Mouse (Mus musculus) thymus, adult 2 months (tissue): ENCODE data around the gene Zbtb42. TPM values are rescaled to one million over a fixed set of nuclear protein-coding genes. Genes with fewer than 3 reads are reported as not detected.

Source experiments
- DNase-seq: peaks from one replicate; pipeline ENCODE4 v3.0.0; 2021
- H3K27ac ChIP-seq: fragments of 200-500 bp; 2 replicates; pipeline ENCODE4 v1.5.1; 2012; ENCODE audit warnings: low read length, control low read depth; ENCODE audit not compliant: control insufficient read depth, insufficient read depth
- H3K27me3 ChIP-seq: fragments of 200-500 bp; 2 replicates; pipeline ENCODE4 v1.6.1; 2012; ENCODE audit warnings: mild to moderate bottlenecking, low read length, moderate library complexity, mixed read lengths; ENCODE audit not compliant: control insufficient read depth, insufficient read depth
- H3K36me3 ChIP-seq: fragments of 200-500 bp; 2 replicates; pipeline ENCODE4 v1.6.1; 2012; ENCODE audit warnings: mild to moderate bottlenecking, low read length, moderate library complexity; ENCODE audit not compliant: control insufficient read depth, insufficient read depth
- H3K4me1 ChIP-seq: fragments of 200-500 bp; replicated peaks from 2 replicates; pipeline ENCODE4 v1.6.1; 2012; ENCODE audit warnings: low read length; ENCODE audit not compliant: control insufficient read depth, insufficient read depth
- H3K4me3 ChIP-seq: fragments of 200-500 bp; 2 replicates; pipeline ENCODE4 v1.5.1; 2012; ENCODE audit warnings: mild to moderate bottlenecking, low read length, control low read depth, moderate library complexity; ENCODE audit not compliant: control insufficient read depth, insufficient read depth
- CTCF ChIP-seq: fragments of 200-500 bp; IDR thresholded peaks from 2 replicates; pipeline ENCODE4 v1.5.1; 2012; ENCODE audit warnings: mild to moderate bottlenecking, control low read depth, low read length, moderate library complexity, borderline replicate concordance; ENCODE audit not compliant: control insufficient read depth, poor library complexity, insufficient read depth; ENCODE audit errors: extremely low read depth
- POLR2A ChIP-seq: fragments of 200-500 bp; IDR thresholded peaks from 2 replicates; pipeline ENCODE4 v1.6.1; 2012; ENCODE audit warnings: mild to moderate bottlenecking, low read length, control low read depth, moderate library complexity; ENCODE audit not compliant: control insufficient read depth, poor library complexity, insufficient read depth; ENCODE audit errors: extremely low read depth
- WGBS: fragments of 180-500 bp; shearing (Covaris S2); methylation state at CpG from one replicate; pipeline ENCODE4 v1.1.7; 2018; 5-methylcytosine and 5-hydroxymethylcytosine counted together
- polyA plus RNA-seq: library from polyadenylated mRNA; depleted of rRNA; stranded (reverse); fragments of >200 nt; gene quantifications from 2 replicates; pipeline ENCODE4 v1.2.3, GENCODE M21; 2012

Zbtb42 gene
- polyA plus RNA-seq, 1 experiment: 17.8 TPM

- Histone ChIP-seq H3K27me3 (no peaks in the 10 kb centered on the region), H3K36me3 (no peaks in the 10 kb centered on the region), H3K27ac (no peak overlapping the region), H3K4me3 (no peak overlapping the region), H3K4me1 (peaks cover 6% of the 10 kb centered on the region; the same call in 1 of the 2 replicates)
- DNase-seq: peak; percentile 68
- 32% methylated on average over 7 of the region's 7 CpGs for WGBS
- TF ChIP-seq POLR2A (no peak), CTCF (peak; percentile 52; the same call in 1 of the 2 replicates)
Measured at GRCm38 (mm10) chr12:112717140-112717539, 38.5 kb downstream of the Zbtb42 start.

DNA sequence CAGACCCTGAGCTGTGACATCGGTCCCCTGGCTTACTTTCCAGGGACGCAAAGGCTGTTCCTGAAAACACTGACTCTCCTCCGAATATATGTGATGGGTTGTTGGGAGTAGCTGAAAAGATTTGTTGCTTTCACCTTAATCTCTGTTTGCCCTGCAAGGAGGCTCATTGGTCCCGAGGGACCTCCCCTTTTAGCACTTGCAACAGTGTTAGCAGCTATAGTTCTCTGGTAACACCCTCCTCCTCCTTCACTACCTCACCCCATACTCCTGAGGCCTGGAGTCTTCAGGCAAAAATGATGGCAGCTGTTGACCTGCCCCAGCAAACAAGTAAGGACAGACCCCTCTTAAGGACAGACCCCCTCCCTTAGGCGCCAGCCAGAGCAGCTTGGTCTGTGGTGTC is 40.4 kb downstream of the Zbtb42 start:
- WGBS: 94% methylated on average over 5 of the region's 5 CpGs
- Histone ChIP-seq H3K4me1 (peaks cover 14% of the 10 kb centered on the region), H3K4me3 (no peak overlapping the region), H3K27ac (no peak overlapping the region), H3K36me3 (no peaks in the 10 kb centered on the region), H3K27me3 (no peaks in the 10 kb centered on the region; the same call in 1 of the 2 replicates)
- TF ChIP-seq CTCF: no peak
- TF ChIP-seq POLR2A: no peak
- DNase-seq: no peak

GRCm38 (mm10) chr12:112720216-112720615 is 41.6 kb downstream of the Zbtb42 start, which contains the start of gene Cep170b:
Gene Cep170b, plus strand, starts transcription at chr12:112720455.
- 62% methylated on average over 6 of the region's 6 CpGs for WGBS
- H3K27ac ChIP-seq: no peak within 1 kb of the TSS; the same call in 1 of the 2 replicates
- DNase-seq: no peak
- TF ChIP-seq CTCF (no peak), POLR2A (no peak)
- no peak within 1 kb of the TSS for H3K4me3 ChIP-seq
- peaks cover 14% of the 10 kb centered on the region for H3K4me1 ChIP-seq
- no peaks in the 10 kb centered on the region for H3K36me3 ChIP-seq
- H3K27me3 ChIP-seq: no peaks in the 10 kb centered on the region; the same call in 1 of the 2 replicates

GRCm38 (mm10) chr12:112720890-112721423 is 42.3 kb downstream of the Zbtb42 start:
- H3K27ac ChIP-seq: no peak overlapping the region; the same call in 1 of the 2 replicates
- DNase-seq: no peak
- WGBS: 94% methylated on average over 12 of the region's 12 CpGs
- H3K4me3 ChIP-seq: no peak overlapping the region
- H3K27me3 ChIP-seq: no peaks in the 10 kb centered on the region; the same call in 1 of the 2 replicates
- no peaks in the 10 kb centered on the region for H3K36me3 ChIP-seq
- TF ChIP-seq CTCF (no peak), POLR2A (no peak)
- H3K4me1 ChIP-seq: peaks cover 14% of the 10 kb centered on the region

- 20% methylated on average over 68 of the region's 69 CpGs for WGBS
- no peaks in the 10 kb centered on the region; the same call in 1 of the 2 replicates for H3K27me3 ChIP-seq
- no peaks in the 10 kb centered on the region for H3K36me3 ChIP-seq
- H3K27ac ChIP-seq: no peak overlapping the region
- TF ChIP-seq CTCF (peak; percentile 52; the same call in 1 of the 2 replicates), POLR2A (no peak)
- H3K4me1 ChIP-seq: peaks cover 14% of the 10 kb centered on the region
- DNase-seq: peak; percentile 46
- peak overlapping the region; percentile 50 for H3K4me3 ChIP-seq
Measured at GRCm38 (mm10) chr12:112721424-112722239, 43.0 kb downstream of the Zbtb42 start.

GRCm38 (mm10) chr12:112722240-112723027 is 43.8 kb downstream of the Zbtb42 start:
- H3K27me3 ChIP-seq: no peaks in the 10 kb centered on the region; the same call in 1 of the 2 replicates
- peak; percentile 33 for DNase-seq
- H3K4me3 ChIP-seq: peak overlapping the region; percentile 57
- TF ChIP-seq POLR2A (no peak), CTCF (no peak)
- H3K27ac ChIP-seq: no peak overlapping the region
- H3K36me3 ChIP-seq: no peaks in the 10 kb centered on the region
- peaks cover 14% of the 10 kb centered on the region for H3K4me1 ChIP-seq
- 1% methylated on average over 74 of the region's 75 CpGs for WGBS
